Mouse (Mus musculus): ENCODE results near the gene Cds1. TPM values are rescaled to one million over a fixed set of nuclear protein-coding genes. Genes with fewer than 3 reads are reported as not detected.

Cds1 gene
- total RNA-seq, 2 experiments from 2014 or later: 7.3 to 10.0 TPM

DNA sequence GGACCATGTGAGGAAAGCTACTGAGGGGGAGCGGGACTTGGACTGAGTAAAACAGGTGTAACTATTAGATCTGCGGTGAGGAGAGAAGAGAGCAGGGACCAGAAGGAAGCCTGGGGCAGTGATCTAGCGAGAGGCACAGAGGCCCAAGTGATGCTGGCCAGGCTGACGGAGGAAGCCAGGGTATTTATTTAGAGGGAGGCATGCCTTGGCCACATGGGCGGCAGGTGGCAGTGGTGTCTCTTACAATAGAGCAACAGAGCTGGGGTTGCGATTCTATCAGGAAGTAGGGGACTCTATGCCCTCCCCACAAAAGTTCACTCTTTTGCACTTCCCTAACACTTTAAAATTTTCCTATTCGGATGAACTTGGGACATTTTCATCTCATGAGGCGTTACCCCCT is 97.7 kb downstream of the Cds1 start:
- DNase-seq (ENCODE audit: low spot score in 2 of 2): no peak

DNA sequence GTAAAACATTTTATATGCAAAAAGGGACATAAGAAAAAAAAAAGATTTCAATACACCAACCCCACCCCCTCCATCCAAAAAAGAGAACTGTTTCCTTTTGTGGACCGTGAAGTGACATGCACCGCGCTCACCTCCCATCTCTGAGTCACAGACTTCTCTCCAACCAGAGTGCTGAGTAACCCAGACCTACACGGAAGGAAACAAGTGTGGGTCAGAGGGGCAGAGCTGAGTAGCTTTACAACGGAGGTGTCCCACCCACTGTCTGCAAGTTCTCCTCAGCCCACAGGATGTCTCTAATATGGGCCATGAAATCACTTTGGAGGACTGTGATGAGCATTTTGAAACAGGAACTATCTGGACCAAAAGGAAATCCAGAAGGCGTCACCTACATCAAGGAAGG is 99.0 kb downstream of the Cds1 start:
- DNase-seq (ENCODE audit: low spot score in 2 of 2): no peak

DNA sequence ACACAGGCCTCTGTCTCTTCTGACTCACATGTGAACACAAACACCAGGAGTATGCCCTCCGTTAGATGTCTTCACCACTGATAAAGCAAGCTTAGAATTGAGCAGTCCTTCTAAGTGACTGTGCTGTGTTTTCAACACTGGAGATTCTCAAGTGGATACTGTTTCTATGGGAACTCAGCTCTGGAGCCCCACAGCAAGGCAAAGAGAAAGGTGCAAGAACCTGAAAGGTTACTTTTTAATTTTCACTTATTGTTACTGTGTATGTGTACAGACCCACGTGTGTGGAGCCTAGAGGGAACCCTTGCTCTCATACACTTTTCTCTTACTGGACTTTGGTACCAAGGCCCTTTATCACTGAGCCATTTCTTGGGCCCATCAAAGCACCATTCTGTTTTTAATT is 101.8 kb downstream of the Cds1 start:
- DNase-seq (ENCODE audit: low spot score in 2 of 2): no peak

Other genes starting within 250 kb of the Cds1 start
- 1 to 10 TPM in 1 of 2 experiments, not detected in 1; 1.8 TPM for gene Nkx6-1, start 100.1 kb upstream of the Cds1 start, total RNA-seq (2021)